Mouse (Mus musculus): ENCODE data around the gene Psip1.
"Not testable (repeated sequence)": the region's sequence is repeated elsewhere in the genome, so short reads cannot be mapped to it uniquely, and the experiment has no call there.

Gene Psip1

GRCm38 (mm10) chr4:83500154-83501036 is 14.1 kb upstream of the Psip1 start:
- DNase-seq (ENCODE audit: low spot score): no peak

GRCm38 (mm10) chr4:83497013-83497412 is 10.8 kb upstream of the Psip1 start:
- DNase-seq (ENCODE audit: low spot score): not testable (repeated sequence)

- no peak for DNase-seq (ENCODE audit: low spot score)
Measured at GRCm38 (mm10) chr4:83493112-83493511, 6.9 kb upstream of the Psip1 start.

GRCm38 (mm10) chr4:83489121-83489520 is 2.9 kb upstream of the Psip1 start:
- DNase-seq (ENCODE audit: low spot score): no peak

GRCm38 (mm10) chr4:83485735-83486116 is 533 bp downstream of the Psip1 start:
- peak; percentile 81 for DNase-seq (ENCODE audit: low spot score)

GRCm38 (mm10) chr4:83485250-83485649 is 1.0 kb downstream of the Psip1 start:
- no peak for DNase-seq (ENCODE audit: low spot score)

GRCm38 (mm10) chr4:83468208-83468607 is 18.1 kb downstream of the Psip1 start:
- DNase-seq (ENCODE audit: low spot score): no peak

GRCm38 (mm10) chr4:83467615-83468014 is 18.6 kb downstream of the Psip1 start:
- no peak for DNase-seq (ENCODE audit: low spot score)

GRCm38 (mm10) chr4:83464827-83465226 is 21.4 kb downstream of the Psip1 start:
- no peak for DNase-seq (ENCODE audit: low spot score)

GRCm38 (mm10) chr4:83460106-83460505 is 26.2 kb downstream of the Psip1 start:
- DNase-seq (ENCODE audit: low spot score): no peak

- no peak for DNase-seq (ENCODE audit: low spot score)
Measured at GRCm38 (mm10) chr4:83450785-83451184, 35.5 kb downstream of the Psip1 start.

GRCm38 (mm10) chr4:83441050-83441449 is 45.2 kb downstream of the Psip1 start:
- DNase-seq (ENCODE audit: low spot score): no peak

- no peak for DNase-seq (ENCODE audit: low spot score)
Measured at GRCm38 (mm10) chr4:83439045-83439444, 47.2 kb downstream of the Psip1 start.

- DNase-seq (ENCODE audit: low spot score): no peak
Measured at GRCm38 (mm10) chr4:83438116-83438515, 48.1 kb downstream of the Psip1 start.

- DNase-seq (ENCODE audit: low spot score): no peak
Measured at GRCm38 (mm10) chr4:83436375-83436774, 49.9 kb downstream of the Psip1 start.

- no peak for DNase-seq (ENCODE audit: low spot score)
Measured at GRCm38 (mm10) chr4:83432901-83433300, 53.4 kb downstream of the Psip1 start.

- DNase-seq (ENCODE audit: low spot score): no peak
Measured at GRCm38 (mm10) chr4:83431950-83432349, 54.3 kb downstream of the Psip1 start.

- DNase-seq (ENCODE audit: low spot score): no peak
Measured at GRCm38 (mm10) chr4:83428845-83429244, 57.4 kb downstream of the Psip1 start.

GRCm38 (mm10) chr4:83427696-83428095 is 58.6 kb downstream of the Psip1 start:
- DNase-seq (ENCODE audit: low spot score): no peak

- no peak for DNase-seq (ENCODE audit: low spot score)
Measured at GRCm38 (mm10) chr4:83427141-83427540, 59.1 kb downstream of the Psip1 start.

- DNase-seq (ENCODE audit: low spot score): no peak
Measured at GRCm38 (mm10) chr4:83425119-83425518, 61.1 kb downstream of the Psip1 start.

- DNase-seq (ENCODE audit: low spot score): no peak
Measured at GRCm38 (mm10) chr4:83423641-83424040, 62.6 kb downstream of the Psip1 start.

GRCm38 (mm10) chr4:83418781-83419180 is 67.5 kb downstream of the Psip1 start:
- no peak for DNase-seq (ENCODE audit: low spot score)

- DNase-seq (ENCODE audit: low spot score): no peak
Measured at GRCm38 (mm10) chr4:83417820-83418186, 68.5 kb downstream of the Psip1 start.

All from ovary, adult 18-20 months (tissue).